Mouse (Mus musculus): Measurements from ENCODE around the gene Tnip1.

GRCm38 (mm10) chr11:54936771-54937140 lies 26.0 kb downstream of the Tnip1 start:
- TF ChIP-seq POLR2A (IDR thresholded peaks at IDR 0.05; ENCODE audit: low read depth, low read length): peak; percentile 54; the same call in 1 of the 2 replicates
- TF ChIP-seq CTCF (IDR thresholded peaks at IDR 0.05; ENCODE audit: extremely low read depth, insufficient read length, insufficient replicate concordance, low read depth, low read length): no peak
